Mouse (Mus musculus) liver, embryonic 11.5 days (tissue): ENCODE data around the gene Cops3. TPM values are rescaled to one million over a fixed set of nuclear protein-coding genes. Genes with fewer than 3 reads are reported as not detected.

Source experiments
- ATAC-seq: fragments of 200-750 bp; cut with Nextera tagmentation; replicated peaks from 2 replicates; pipeline ENCODE4 v1.8.0; 2017; ENCODE audit warnings: moderate number of reproducible peaks, mild to moderate bottlenecking, moderate TSS enrichment, moderate library complexity; ENCODE audit not compliant: low FRiP score
- DNase-seq: peaks from one replicate; pipeline ENCODE4 v3.0.0-alpha.2; 2017; ENCODE audit warnings: low spot score
- H3K27ac ChIP-seq: fragments of 300-500 bp; sonication (generic); 2 replicates; pipeline ENCODE4 v1.5.1; 2014; ENCODE audit warnings: mild to moderate bottlenecking, low read depth, low read length, control low read depth
- H3K27me3 ChIP-seq: fragments of 300-500 bp; sonication (generic); replicated peaks from 2 replicates; pipeline ENCODE4 v1.6.1; 2014; ENCODE audit warnings: low read length, mixed read lengths; ENCODE audit not compliant: control insufficient read depth, insufficient read depth
- H3K36me3 ChIP-seq: fragments of 300-500 bp; sonication (generic); 2 replicates; pipeline ENCODE4 v1.6.1; 2014; ENCODE audit warnings: mild to moderate bottlenecking, low read length, moderate library complexity, mixed read lengths; ENCODE audit not compliant: control insufficient read depth, insufficient read depth
- H3K4me1 ChIP-seq: fragments of 300-500 bp; sonication (generic); replicated peaks from 2 replicates; pipeline ENCODE4 v1.6.1; 2014; ENCODE audit warnings: low read length, mixed read lengths; ENCODE audit not compliant: control insufficient read depth, insufficient read depth
- H3K4me2 ChIP-seq: fragments of 300-500 bp; sonication (generic); 2 replicates; pipeline ENCODE4 v1.6.1; 2014; ENCODE audit warnings: mild to moderate bottlenecking, control low read depth, moderate library complexity
- H3K4me3 ChIP-seq: fragments of 300-500 bp; sonication (generic); 2 replicates; pipeline ENCODE4 v1.5.1; 2014; ENCODE audit warnings: low read depth, low read length, control low read depth
- H3K9ac ChIP-seq: fragments of 300-500 bp; sonication (generic); 2 replicates; pipeline ENCODE4 v1.6.1; 2014; ENCODE audit warnings: low read depth, low read length, control low read depth
- H3K9me3 ChIP-seq: fragments of 300-500 bp; sonication (generic); 2 replicates; pipeline ENCODE4 v1.6.1; 2016; ENCODE audit warnings: low read length, inconsistent platforms, mixed read lengths; ENCODE audit not compliant: control insufficient read depth
- WGBS: fragments of 180-500 bp; shearing (Covaris S2); extraction: QIAGEN DNeasy Blood & Tissue Kit; methylation state at CpG from one replicate; pipeline ENCODE4 v1.1.7; 2014; 5-methylcytosine and 5-hydroxymethylcytosine counted together
- polyA plus RNA-seq: library from polyadenylated mRNA; unstranded; fragments of >200 nt; fragmentation: Nextera tagmentation; extraction: Ambion mirVana; gene quantifications from 2 replicates; pipeline ENCODE4 v1.2.1, GENCODE M21; 2014

The Cops3 gene
- polyA plus RNA-seq, 1 experiment from 2014 or later, result 211 TPM

GRCm38 (mm10) chr11:59769307-59769706, 70.3 kb downstream of the Cops3 start:
- no peak for ATAC-seq
- DNase-seq, result no peak
- 85% methylated on average over 2 of the region's 2 CpGs for WGBS
- Histone ChIP-seq H3K4me2 (no peak overlapping the region), H3K27ac (no peak overlapping the region), H3K9ac (no peak overlapping the region), H3K9me3 (no peaks in the 10 kb centered on the region), H3K27me3 (no peaks in the 10 kb centered on the region), H3K4me3 (no peak overlapping the region), H3K4me1 (no peaks in the 10 kb centered on the region), H3K36me3 (peaks cover 39% of the 10 kb centered on the region)

Other genes starting within 250 kb of the Cops3 start
- gene Olfr223, start 246.5 kb downstream of the Cops3 start, polyA plus RNA-seq, result not detected in 2 replicates
- 44.9 and 46.7 TPM in 2 replicates for gene Mprip, start 178.5 kb downstream of the Cops3 start, polyA plus RNA-seq
- gene Pld6, start 52.2 kb downstream of the Cops3 start, polyA plus RNA-seq, result 1.5 and 1.8 TPM in 2 replicates
- 30.1 and 33.1 TPM in 2 replicates for gene Flcn, start 29.8 kb downstream of the Cops3 start, polyA plus RNA-seq
- 26.1 and 26.2 TPM in 2 replicates for gene Nt5m, start 391 bp downstream of the Cops3 start, polyA plus RNA-seq
- 42.9 and 44.6 TPM in 2 replicates for gene Med9, start 108.4 kb upstream of the Cops3 start, polyA plus RNA-seq
- gene Rasd1, start 125.1 kb upstream of the Cops3 start, polyA plus RNA-seq, result 1.6 and 2.0 TPM in 2 replicates
- gene Pemt, start 206.7 kb upstream of the Cops3 start, polyA plus RNA-seq, result 9.4 and 12.6 TPM in 2 replicates